Mouse (Mus musculus) erythroblast, embryonic 14.5 days (primary cell): ENCODE data around the gene Fam20c.

Experiments used
- GATA1 ChIP-seq: IDR thresholded peaks from 2 replicates; pipeline ENCODE4 v1.6.1; 2012; ENCODE audit warnings: low read length, inconsistent platforms, mixed read lengths
- TAL1 ChIP-seq: IDR thresholded peaks from 3 replicates; pipeline ENCODE4 v1.6.1; 2012; ENCODE audit warnings: low read length, inconsistent platforms, mixed read lengths

DNA sequence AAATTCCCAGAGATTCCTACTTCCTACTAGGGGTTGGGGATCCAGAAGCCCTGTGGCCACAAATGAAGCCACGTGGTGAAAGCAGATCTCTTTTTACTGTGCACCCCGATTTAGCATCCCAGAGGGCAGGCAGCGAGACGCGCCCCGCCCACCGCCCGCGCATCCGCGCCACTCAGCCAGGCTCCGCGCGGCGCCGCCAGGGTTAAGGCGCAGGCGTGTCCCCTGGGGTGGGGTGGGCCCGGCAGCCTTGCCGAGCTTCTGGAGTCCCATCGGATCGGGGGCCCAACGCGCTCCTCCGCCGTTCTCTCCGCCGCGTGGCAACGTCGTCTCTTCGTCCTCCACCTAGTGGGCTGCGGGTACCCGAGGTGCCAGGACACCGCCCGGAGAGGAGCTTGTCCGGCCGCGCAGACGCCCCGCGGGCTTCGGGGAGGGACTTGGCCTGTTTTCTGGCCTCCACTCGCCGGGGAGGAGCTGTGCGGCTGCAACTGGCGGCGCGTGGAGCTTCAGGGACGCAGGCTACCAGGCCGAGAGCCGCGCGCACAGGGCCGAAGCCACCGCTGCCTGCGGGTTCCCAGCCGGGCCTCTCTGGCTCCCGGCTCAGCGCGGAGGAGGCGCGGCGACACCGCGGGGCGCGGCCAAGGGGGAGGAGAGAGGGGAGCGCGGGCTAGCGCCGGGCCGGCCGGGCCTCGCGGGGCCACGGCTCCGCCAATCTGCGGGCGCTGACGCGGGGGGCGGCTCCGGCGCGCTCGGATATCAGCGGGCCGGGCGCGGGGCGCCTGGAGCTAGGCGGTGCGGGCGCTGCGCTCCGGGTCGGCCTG lies at the start of gene Fam20c:
- TF ChIP-seq GATA1 = no peak
- no peak for TF ChIP-seq TAL1
